Mouse (Mus musculus) hindbrain, embryonic 14.5 days (tissue): Measurements from ENCODE around the gene Syn3. TPM values are rescaled to one million over a fixed set of nuclear protein-coding genes. Genes with fewer than 3 reads are reported as not detected.
A peak's percentile ranks its signal among the peaks of the same experiment; 100 is the strongest.

Experiments used
- ATAC-seq: fragments of 200-750 bp; cut with Nextera tagmentation; 2 replicates; pipeline ENCODE4 v1.8.0; 2017; ENCODE audit warnings: moderate number of reproducible peaks, mild to moderate bottlenecking, moderate TSS enrichment, moderate library complexity; ENCODE audit not compliant: low FRiP score
- DNase-seq: peaks from one replicate; pipeline ENCODE4 v3.0.0-alpha.2; 2015; ENCODE audit warnings: low spot score
- H3K27ac ChIP-seq: fragments of 300-500 bp; sonication (generic); 2 replicates; pipeline ENCODE4 v1.5.1; 2014; ENCODE audit warnings: mild to moderate bottlenecking, moderate library complexity
- H3K27me3 ChIP-seq: fragments of 300-500 bp; sonication (generic); 2 replicates; pipeline ENCODE4 v1.6.1; 2014; ENCODE audit warnings: mild to moderate bottlenecking, low read length, mixed read lengths; ENCODE audit not compliant: control insufficient read depth, insufficient read depth
- H3K36me3 ChIP-seq: fragments of 300-500 bp; sonication (generic); replicated peaks from 2 replicates; pipeline ENCODE4 v1.6.1; 2014; ENCODE audit not compliant: control insufficient read depth, insufficient read depth
- H3K4me1 ChIP-seq: fragments of 300-500 bp; sonication (generic); replicated peaks from 2 replicates; pipeline ENCODE4 v1.6.1; 2014; ENCODE audit warnings: antibody characterized with exemption, low read length, mixed read lengths; ENCODE audit not compliant: control insufficient read depth, insufficient read depth
- H3K4me2 ChIP-seq: fragments of 300-500 bp; sonication (generic); replicated peaks from 2 replicates; pipeline ENCODE4 v1.6.1; 2014; ENCODE audit warnings: mild to moderate bottlenecking, moderate library complexity
- H3K4me3 ChIP-seq: fragments of 300-500 bp; sonication (generic); replicated peaks from 2 replicates; pipeline ENCODE4 v1.5.1; 2014; ENCODE audit warnings: mild to moderate bottlenecking, low read length
- H3K9ac ChIP-seq: fragments of 300-500 bp; sonication (generic); 2 replicates; pipeline ENCODE4 v1.6.1; 2014
- H3K9me3 ChIP-seq: fragments of 300-500 bp; sonication (generic); 2 replicates; pipeline ENCODE4 v1.6.1; 2016; ENCODE audit warnings: low read length; ENCODE audit not compliant: control insufficient read depth
- WGBS: fragments of 180-500 bp; shearing (Covaris S2); extraction: QIAGEN DNeasy Blood & Tissue Kit; methylation state at CpG from one replicate; pipeline ENCODE4 v1.1.7; 2014; 5-methylcytosine and 5-hydroxymethylcytosine counted together
- polyA plus RNA-seq: library from polyadenylated mRNA; unstranded; fragments of >200 nt; fragmentation: Nextera tagmentation; extraction: Ambion mirVana; gene quantifications from 2 replicates; pipeline ENCODE4 v1.2.1, GENCODE M21; 2014

Gene Syn3
- polyA plus RNA-seq, 1 experiment from 2014 or later, result 33.6 TPM

GRCm38 (mm10) chr10:86304583-86304982 is 194.1 kb downstream of the Syn3 start:
- Histone ChIP-seq H3K36me3 (no peaks in the 10 kb centered on the region), H3K27me3 (peaks cover 13% of the 10 kb centered on the region), H3K4me3 (no peak overlapping the region), H3K4me1 (peaks cover 31% of the 10 kb centered on the region), H3K4me2 (0 out of 2 replicates have a peak overlapping the region, but pooled peaks have one; percentile 98), H3K9me3 (no peaks in the 10 kb centered on the region), H3K27ac (no peak overlapping the region; the same call in 1 of the 2 replicates), H3K9ac (no peak overlapping the region)
- ATAC-seq (no peak), DNase-seq (no peak)
- WGBS, result 3% methylated on average over 2 of the region's 2 CpGs

GRCm38 (mm10) chr10:86303495-86303876 is 195.2 kb downstream of the Syn3 start:
- no peak for DNase-seq
- Histone ChIP-seq H3K4me3 (no peak overlapping the region), H3K9ac (no peak overlapping the region), H3K4me2 (peak overlapping the region; percentile 98), H3K4me1 (peaks cover 31% of the 10 kb centered on the region), H3K27me3 (peaks cover 13% of the 10 kb centered on the region), H3K27ac (no peak overlapping the region), H3K9me3 (no peaks in the 10 kb centered on the region), H3K36me3 (no peaks in the 10 kb centered on the region)
- no peak for ATAC-seq
- 60% methylated on average over 2 of the region's 2 CpGs for WGBS

GRCm38 (mm10) chr10:86302761-86303494 is 195.8 kb downstream of the Syn3 start:
- Histone ChIP-seq H3K4me3 (peak overlapping the region; percentile 40; the same call in 1 of the 2 replicates), H3K4me1 (peaks cover 31% of the 10 kb centered on the region), H3K9ac (no peak overlapping the region; the same call in 1 of the 2 replicates), H3K27ac (no peak overlapping the region), H3K27me3 (peaks cover 13% of the 10 kb centered on the region), H3K36me3 (no peaks in the 10 kb centered on the region), H3K4me2 (peak overlapping the region; percentile 98), H3K9me3 (no peaks in the 10 kb centered on the region)
- ATAC-seq (0 out of 2 replicates have a peak, but pooled peaks have one; percentile 25), DNase-seq (peak; percentile 63)
- WGBS, result 19% methylated on average over 8 of the region's 8 CpGs

GRCm38 (mm10) chr10:86302318-86302648 is 196.4 kb downstream of the Syn3 start:
- Histone ChIP-seq H3K4me3 (peak overlapping the region; percentile 40), H3K4me2 (peak overlapping the region; percentile 98), H3K27ac (peak overlapping the region; percentile 34; the same call in 1 of the 2 replicates), H3K9me3 (no peaks in the 10 kb centered on the region), H3K27me3 (peaks cover 13% of the 10 kb centered on the region), H3K36me3 (no peaks in the 10 kb centered on the region), H3K4me1 (peaks cover 31% of the 10 kb centered on the region), H3K9ac (0 out of 2 replicates have a peak overlapping the region, but pooled peaks have one; percentile 75)
- 61% methylated on average over 4 of the region's 4 CpGs for WGBS
- ATAC-seq, result no peak
- no peak for DNase-seq

GRCm38 (mm10) chr10:86301593-86302317 is 196.9 kb downstream of the Syn3 start:
- H3K9ac ChIP-seq, result peak overlapping the region; percentile 75; the same call in 1 of the 2 replicates
- peaks cover 13% of the 10 kb centered on the region for H3K27me3 ChIP-seq
- peak overlapping the region; percentile 98 for H3K4me2 ChIP-seq
- DNase-seq (no peak), ATAC-seq (no peak)
- peak overlapping the region; percentile 40 for H3K4me3 ChIP-seq
- peak overlapping the region; percentile 34; the same call in 1 of the 2 replicates for H3K27ac ChIP-seq
- no peaks in the 10 kb centered on the region for H3K9me3 ChIP-seq
- WGBS, result 37% methylated on average over 4 of the region's 4 CpGs
- H3K36me3 ChIP-seq, result no peaks in the 10 kb centered on the region
- peaks cover 31% of the 10 kb centered on the region for H3K4me1 ChIP-seq

- Histone ChIP-seq H3K4me2 (peak overlapping the region; percentile 98), H3K9ac (peak overlapping the region; percentile 75), H3K27me3 (peaks cover 13% of the 10 kb centered on the region), H3K36me3 (no peaks in the 10 kb centered on the region), H3K4me1 (peaks cover 31% of the 10 kb centered on the region), H3K9me3 (no peaks in the 10 kb centered on the region), H3K27ac (no peak overlapping the region), H3K4me3 (peak overlapping the region; percentile 40)
- no peak for ATAC-seq
- WGBS, result 1% methylated on average over 10 of the region's 10 CpGs
- no peak for DNase-seq
Observed at GRCm38 (mm10) chr10:86301117-86301490, 197.6 kb downstream of the Syn3 start.

- WGBS, result 1% methylated on average over 55 of the region's 65 CpGs
- Histone ChIP-seq H3K9me3 (no peaks in the 10 kb centered on the region), H3K27ac (no peak within 1 kb of the TSS)
Observed at GRCm38 (mm10) chr10:86300293-86301116, 198.2 kb downstream of the Syn3 start, which contains the start of gene Timp3. Gene Timp3 (plus strand): TSS chr10:86300372.

GRCm38 (mm10) chr10:86299795-86300194 is 198.9 kb downstream of the Syn3 start:
- peak overlapping the region; percentile 98 for H3K4me2 ChIP-seq
- H3K36me3 ChIP-seq, result no peaks in the 10 kb centered on the region
- H3K27ac ChIP-seq, result no peak overlapping the region
- no peaks in the 10 kb centered on the region for H3K9me3 ChIP-seq
- H3K27me3 ChIP-seq, result peaks cover 13% of the 10 kb centered on the region
- WGBS, result 35% methylated on average over 6 of the region's 6 CpGs
- H3K4me3 ChIP-seq, result peak overlapping the region; percentile 40
- H3K4me1 ChIP-seq, result peaks cover 37% of the 10 kb centered on the region
- DNase-seq (no peak), ATAC-seq (no peak)
- H3K9ac ChIP-seq, result peak overlapping the region; percentile 75

More at GRCm38 (mm10) chr10:86300293-86301116, 198.2 kb downstream of the Syn3 start, which contains the start of gene Timp3:
- Histone ChIP-seq H3K4me2 (peak within 1 kb of the TSS; percentile 98), H3K36me3 (no peaks in the 10 kb centered on the region), H3K4me1 (peaks cover 37% of the 10 kb centered on the region), H3K4me3 (peak within 1 kb of the TSS; percentile 40), H3K9ac (peak within 1 kb of the TSS; percentile 75), H3K27me3 (peaks cover 13% of the 10 kb centered on the region)
- ATAC-seq (peak; percentile 83), DNase-seq (peak; percentile 63)
